Mouse (Mus musculus) megakaryocyte-erythroid progenitor cell, adult 5-6 weeks (primary cell): ENCODE measurements at regions not wholly inside any gene's neighbourhood (a gene's known extent, or its start where the extent isn't known, plus 50 kb on each side); places are given as distances from the start of the nearest gene placed in this dataset.

Source experiments
- ATAC-seq: replicated peaks from 2 replicates; pipeline ENCODE4 v1.8.0; 2016; ENCODE audit warnings: mild to moderate bottlenecking, inconsistent platforms; ENCODE audit not compliant: severe bottlenecking, poor library complexity, low FRiP score, low TSS enrichment

- ATAC-seq = peak; percentile 74
Measured at GRCm38 (mm10) chr1:161301348-161302075, 50.5 kb upstream of the Prdx6 start.

GRCm38 (mm10) chr1:161306772-161307499 lies 55.9 kb upstream of the Prdx6 start:
- peak; percentile 96 for ATAC-seq

- ATAC-seq = no peak
Measured at GRCm38 (mm10) chr1:161309269-161309668, 58.2 kb upstream of the Prdx6 start.

GRCm38 (mm10) chr1:161314078-161314477 lies 63.1 kb upstream of the Prdx6 start:
- no peak for ATAC-seq

GRCm38 (mm10) chr1:161321675-161322074 lies 70.7 kb upstream of the Prdx6 start:
- no peak for ATAC-seq

- ATAC-seq = no peak
Measured at GRCm38 (mm10) chr1:161329218-161329617, 66.0 kb upstream of the Tnfsf4 start.

GRCm38 (mm10) chr1:161333151-161333550 lies 62.1 kb upstream of the Tnfsf4 start:
- ATAC-seq = peak; percentile 68

- ATAC-seq = no peak
Measured at GRCm38 (mm10) chr1:161345111-161345510, 50.1 kb upstream of the Tnfsf4 start.
